Mouse (Mus musculus) WW6 (cell line): ENCODE data around the gene Mcrip1.
A peak's percentile ranks its signal among the peaks of the same experiment; 100 is the strongest.
"Not testable (repeated sequence)": the region's sequence is repeated elsewhere in the genome, so short reads cannot be mapped to it uniquely, and the experiment has no call there.

ENCODE experiments used
- DNase-seq: peaks from one replicate; pipeline ENCODE4 v3.0.0-alpha.2; 2013; ENCODE audit warnings: low read depth, low spot score

The Mcrip1 gene

GRCm38 (mm10) chr11:120549168-120549945 lies at the start of gene Mcrip1:
Gene Mcrip1 (minus strand): TSS chr11:120549727.
- peak; percentile 63 for DNase-seq

- no peak for DNase-seq
Measured at GRCm38 (mm10) chr11:120598990-120599549, 49.5 kb upstream of the Mcrip1 start.

- DNase-seq: peak; percentile 97
Measured at GRCm38 (mm10) chr11:120598283-120598989, 48.9 kb upstream of the Mcrip1 start, which contains the start of the genes Alyref and Anapc11. Gene Alyref (minus strand): TSS chr11:120598365. Gene Anapc11 (plus strand): TSS chr11:120598421.

- no peak for DNase-seq
Measured at GRCm38 (mm10) chr11:120597240-120598235, 48.0 kb upstream of the Mcrip1 start.

DNA sequence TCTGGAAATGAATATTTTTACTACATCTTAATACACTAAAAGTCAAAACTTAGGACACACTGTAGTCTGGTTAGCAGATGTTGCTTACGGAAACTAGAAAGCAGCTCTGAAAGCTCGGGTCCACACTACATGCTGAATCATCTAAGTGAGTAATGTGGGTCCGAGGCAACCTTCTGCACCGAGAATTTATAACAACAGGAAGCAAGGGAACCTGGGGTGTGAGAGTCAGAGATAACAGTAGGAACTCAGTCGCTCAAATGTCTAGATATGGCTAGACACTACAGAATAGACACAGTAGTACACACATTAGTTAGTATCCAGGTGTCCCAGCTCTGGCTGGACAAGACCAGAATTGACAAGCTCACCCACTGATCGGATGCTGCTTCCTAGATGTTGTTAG lies 39.0 kb upstream of the Mcrip1 start:
- DNase-seq: no peak

DNA sequence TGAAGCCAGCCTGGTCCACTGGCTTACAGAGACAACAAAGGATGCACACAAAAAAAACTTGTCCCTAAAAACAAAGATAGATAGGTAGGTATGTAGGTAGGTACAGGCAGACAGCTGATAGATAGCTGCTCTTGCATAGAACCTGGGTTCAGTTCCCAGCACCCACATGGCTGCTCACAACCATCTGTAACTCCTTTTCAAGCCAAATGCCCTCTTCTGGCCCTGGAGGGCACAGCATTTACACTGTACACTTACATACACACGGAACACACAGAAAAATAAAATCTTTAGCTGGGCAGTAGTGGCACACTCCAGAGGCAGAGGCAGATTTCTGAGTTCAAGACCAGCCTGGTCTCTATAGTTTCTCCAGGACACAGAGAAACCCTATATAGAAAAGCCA lies 34.4 kb upstream of the Mcrip1 start:
- DNase-seq: no peak

DNA sequence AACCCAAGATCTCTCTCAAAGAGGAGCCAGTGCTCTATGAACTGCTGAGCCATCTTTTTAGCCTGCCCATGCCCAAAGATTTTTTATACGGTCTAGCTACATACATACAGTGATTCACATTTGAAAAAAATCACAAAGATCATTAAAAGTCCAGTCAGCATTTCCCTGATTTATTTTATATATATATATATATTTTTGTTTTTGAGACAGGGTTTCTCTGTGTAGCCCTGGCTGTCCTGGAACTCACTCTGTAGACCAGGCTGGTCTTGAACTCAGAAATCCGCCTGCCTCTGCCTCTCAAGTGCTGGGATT lies 33.4 kb upstream of the Mcrip1 start:
- DNase-seq: not testable (repeated sequence)

GRCm38 (mm10) chr11:120582268-120582981 lies 32.9 kb upstream of the Mcrip1 start:
- DNase-seq: no peak

DNA sequence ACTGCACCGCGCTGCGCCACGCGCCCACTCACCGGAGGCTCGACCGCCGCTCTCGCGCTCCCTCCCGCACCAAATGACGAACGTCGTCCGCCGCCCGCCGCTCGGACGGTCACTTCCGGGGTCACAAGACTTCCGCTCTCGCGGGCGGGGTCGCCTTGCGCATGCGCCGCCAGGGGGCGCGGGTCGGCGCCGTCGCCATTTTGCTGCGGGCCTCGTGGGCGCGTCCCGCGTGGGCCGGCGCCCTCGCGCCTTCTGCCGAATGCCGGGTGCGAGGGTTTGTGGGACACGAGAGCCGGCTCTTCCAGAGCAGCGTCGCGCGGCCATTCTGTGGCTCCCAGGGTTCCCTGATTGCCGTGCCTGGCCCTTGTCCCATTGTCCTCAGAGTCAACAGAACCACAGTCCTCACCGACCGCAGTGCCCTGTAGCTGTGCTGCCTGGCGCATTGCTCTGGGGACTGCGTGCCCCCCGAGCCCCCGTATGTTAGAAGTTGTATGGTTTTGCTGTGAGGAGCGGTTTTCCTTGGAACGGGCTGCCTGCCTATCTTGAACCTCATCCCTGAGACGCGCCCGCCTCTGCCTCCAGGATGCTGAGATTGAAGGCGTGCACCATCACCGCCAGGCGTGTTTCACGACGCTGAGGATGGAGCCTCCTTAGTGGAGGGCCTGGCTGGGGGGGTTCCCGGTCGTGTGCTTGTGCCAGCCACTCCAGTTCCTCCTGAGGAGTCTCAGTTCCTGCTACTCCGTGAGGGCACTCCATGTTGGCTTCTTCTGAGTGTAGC lies 32.2 kb upstream of the Mcrip1 start, which contains the start of gene Arhgdia:
Arhgdia (minus strand) TSS at position 135 of the 778 bp plus-strand sequence.
- DNase-seq: peak; percentile 71

GRCm38 (mm10) chr11:120580871-120581331 lies 31.4 kb upstream of the Mcrip1 start:
- no peak for DNase-seq

- no peak for DNase-seq
Measured at GRCm38 (mm10) chr11:120580190-120580589, 30.7 kb upstream of the Mcrip1 start.

DNA sequence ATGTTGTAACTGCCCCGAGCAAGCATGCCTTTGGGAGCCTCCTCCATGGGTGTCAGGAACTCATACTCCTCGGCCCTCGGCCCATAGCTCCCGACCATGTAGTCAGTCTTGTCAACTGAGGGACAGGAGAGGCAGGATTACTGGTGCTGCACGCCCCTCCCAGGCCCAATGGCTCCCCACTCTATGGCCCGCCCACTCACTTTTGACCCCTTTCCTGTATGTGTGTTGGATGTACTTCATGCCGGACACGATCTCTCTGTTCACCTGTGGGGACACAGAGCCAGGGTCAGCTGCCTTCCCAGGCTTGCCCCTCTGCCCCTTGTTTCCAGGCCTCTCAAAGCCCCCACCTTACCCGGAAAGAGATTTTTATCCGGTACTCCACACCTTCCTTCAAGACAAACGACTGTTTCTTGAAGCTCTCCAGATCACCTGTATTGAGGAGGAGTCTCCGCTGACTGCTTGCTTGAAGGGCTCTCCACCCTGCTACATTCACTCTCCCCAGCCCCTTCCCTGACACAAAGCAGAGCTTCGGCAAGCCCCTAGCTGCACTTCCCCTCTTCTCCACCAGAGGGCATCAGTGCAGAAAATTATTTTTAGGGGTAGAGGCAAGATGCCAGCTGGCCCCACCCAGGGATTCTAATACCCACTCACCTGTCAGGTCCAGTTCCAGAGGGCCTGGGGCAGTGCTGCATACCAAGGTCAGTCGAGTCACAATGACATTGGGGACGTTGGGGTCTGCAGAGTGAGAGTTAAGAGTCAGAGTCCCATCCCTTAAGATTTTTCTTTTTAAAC lies 30.0 kb upstream of the Mcrip1 start:
- DNase-seq: peak; percentile 68

GRCm38 (mm10) chr11:120578694-120579243 lies 29.2 kb upstream of the Mcrip1 start:
- no peak for DNase-seq

- no peak for DNase-seq
Measured at GRCm38 (mm10) chr11:120578024-120578693, 28.6 kb upstream of the Mcrip1 start.

GRCm38 (mm10) chr11:120577211-120578023 lies 27.9 kb upstream of the Mcrip1 start:
- DNase-seq: no peak

DNA sequence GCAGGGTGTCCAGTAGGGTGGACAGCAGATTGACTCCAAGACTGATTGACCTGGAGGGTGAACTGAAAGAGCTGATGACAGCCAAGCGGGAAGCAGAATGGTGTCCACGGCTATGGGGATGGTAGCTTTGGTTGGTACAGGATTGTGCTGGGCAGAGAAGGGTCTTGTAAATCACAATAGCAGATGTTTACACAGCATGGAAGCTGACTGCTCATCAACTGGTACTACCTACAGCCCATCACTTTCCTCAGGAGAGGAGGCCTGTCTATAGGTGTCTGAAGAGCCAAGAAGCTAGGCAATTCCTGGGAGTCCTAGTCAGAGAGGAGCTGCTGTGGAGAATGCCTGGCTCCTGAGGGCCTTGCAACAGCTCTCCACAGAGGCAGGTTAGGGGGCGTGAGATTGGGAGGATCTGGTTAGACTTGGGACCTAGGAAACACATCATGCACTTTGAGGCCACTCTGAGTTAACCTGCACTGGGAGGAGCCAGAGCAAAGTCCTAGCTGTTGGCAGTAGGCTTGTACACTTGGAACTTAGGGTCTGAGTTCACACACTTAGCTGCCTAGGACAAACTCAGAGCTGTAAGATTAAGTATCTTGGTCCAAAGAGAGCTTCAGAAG lies 26.9 kb upstream of the Mcrip1 start:
- DNase-seq: no peak

DNA sequence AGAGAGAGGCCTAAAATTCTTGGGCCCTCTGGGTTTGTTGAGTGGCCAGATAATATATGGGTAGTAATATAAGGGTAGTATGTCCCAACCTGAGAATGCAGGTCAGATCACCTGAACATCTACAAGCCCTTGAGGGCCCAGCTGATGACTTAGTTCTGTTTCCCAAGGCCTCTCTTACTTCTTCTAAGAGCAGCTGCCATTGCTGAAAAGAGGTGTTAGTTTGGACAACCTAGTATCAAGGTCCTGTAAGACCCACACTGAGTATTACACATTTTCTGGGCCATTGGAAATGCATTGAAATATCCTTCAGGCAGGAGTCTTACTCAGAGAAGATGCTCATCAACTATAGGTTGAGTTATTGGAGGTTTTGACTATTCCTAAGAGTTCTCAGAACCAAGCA lies 26.4 kb upstream of the Mcrip1 start:
- no peak for DNase-seq
